Mouse (Mus musculus): ENCODE measurements around the gene Park7. TPM values are rescaled to one million over a fixed set of nuclear protein-coding genes. Genes with fewer than 3 reads are reported as not detected.

The Park7 gene
- 231 TPM for polyA plus RNA-seq (2017; shearing (Covaris generic))

DNA sequence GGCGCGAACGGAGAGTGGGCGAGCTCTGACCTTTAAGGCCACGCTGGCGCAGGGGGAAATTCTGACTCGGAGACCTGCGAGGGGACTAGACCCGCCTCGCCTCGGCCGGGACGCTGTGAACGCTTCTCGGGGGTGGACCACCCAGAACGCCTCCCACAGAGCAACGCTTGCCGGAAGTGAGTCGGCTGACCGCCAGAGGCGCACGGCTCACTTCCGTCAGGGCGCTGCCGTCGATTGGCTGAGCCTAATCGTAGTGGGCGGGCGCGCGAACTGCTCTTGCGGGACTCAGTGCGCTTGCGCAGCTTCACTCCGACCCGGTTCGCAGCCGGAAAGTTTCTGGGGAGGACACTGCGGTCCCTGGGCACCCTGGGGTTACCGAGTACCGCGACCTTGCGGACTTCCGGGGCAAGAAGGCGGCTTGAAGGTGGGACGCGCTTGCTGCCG is at the start of gene Park7, which contains the start of gene Tnfrsf9:
Park7 (minus strand) TSS at position 148 of the 444 bp plus-strand sequence.
Tnfrsf9 (plus strand) TSS at position 273 of the 444 bp plus-strand sequence.

DNA sequence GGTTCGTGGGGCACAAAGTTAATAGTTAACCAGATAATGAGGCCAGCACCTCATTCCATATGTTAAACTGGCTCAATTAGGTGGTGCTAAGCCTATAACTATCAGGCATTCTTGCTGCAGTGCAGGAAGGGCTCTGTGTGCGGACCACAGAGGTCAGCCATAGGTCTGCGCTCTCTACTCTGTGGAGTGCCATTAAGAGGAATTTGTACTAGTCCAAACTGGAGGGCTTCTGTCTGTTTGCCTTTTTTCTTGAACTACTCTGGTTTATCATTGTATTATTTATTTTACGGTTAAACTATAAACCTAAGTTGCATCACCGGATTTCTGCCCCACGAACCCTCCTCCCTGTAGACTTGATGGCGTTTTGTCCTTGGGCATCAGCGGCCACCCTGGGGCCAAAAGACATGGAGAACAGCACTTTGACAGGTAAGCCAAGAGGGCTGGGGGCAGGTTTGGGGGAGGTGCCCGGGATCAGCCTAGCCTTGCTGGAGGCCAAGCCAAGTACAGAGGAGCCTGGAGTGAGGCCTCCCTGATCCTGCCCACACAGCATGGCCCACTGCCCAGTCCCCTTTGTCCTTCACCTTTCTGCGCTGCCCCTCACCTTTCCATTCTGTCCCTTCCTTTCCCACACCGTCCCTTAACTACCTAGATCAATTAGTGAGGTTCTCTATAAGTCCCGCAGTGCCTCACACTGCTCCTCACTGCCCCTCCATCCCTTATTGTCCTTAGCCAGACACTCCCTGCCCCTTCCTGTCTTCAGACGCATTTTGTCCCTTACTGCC is 60.4 kb downstream of the Park7 start, which contains the start of gene Errfi1:
Errfi1 (plus strand) TSS at position 240 of the 782 bp plus-strand sequence.

Other genes with a start within 250 kb of the Park7 start
- 61.5 TPM for gene Errfi1, start 60.5 kb downstream of the Park7 start, polyA plus RNA-seq (2017; shearing (Covaris generic))
- 35.2 TPM for gene Tnfrsf9, start 125 bp upstream of the Park7 start, polyA plus RNA-seq (2017; shearing (Covaris generic))
- not detected for gene Uts2, start 82.7 kb upstream of the Park7 start, polyA plus RNA-seq (2017; shearing (Covaris generic))
- gene Per3, start 130.2 kb upstream of the Park7 start, polyA plus RNA-seq (2017; shearing (Covaris generic)), result 4.5 TPM
- gene Vamp3, start 143.5 kb upstream of the Park7 start, polyA plus RNA-seq (2017; shearing (Covaris generic)), result 83.1 TPM
- gene Gm13090, start 175.1 kb upstream of the Park7 start, polyA plus RNA-seq (2017; shearing (Covaris generic)), result not detected

Data from effector memory CD4-positive, alpha-beta T cell, adult 5 months (primary cell).